Mouse (Mus musculus): ENCODE data around the gene Gm45234.

DNA sequence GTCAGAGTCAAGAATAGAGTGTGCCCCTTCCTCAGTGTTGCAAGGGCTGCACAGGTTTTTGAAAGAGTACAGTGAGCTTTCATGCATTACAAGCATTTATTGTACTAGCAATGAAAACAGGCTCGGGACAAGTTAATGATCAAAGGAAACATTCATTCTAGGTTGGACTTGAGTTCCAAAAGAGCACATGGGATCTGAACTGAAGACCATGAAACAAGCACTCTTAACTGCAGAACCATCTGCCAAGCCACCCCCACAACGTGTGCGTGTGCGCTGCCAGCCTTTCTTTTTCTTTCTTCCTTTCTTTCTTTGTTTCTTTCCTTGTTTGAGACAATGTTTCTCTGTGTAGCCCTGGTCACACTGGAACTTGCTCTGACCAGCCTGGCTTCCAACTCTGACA lies 40.0 kb upstream of the Gm45234 start:
- TF ChIP-seq CTCF (IDR thresholded peaks at IDR 0.05; ENCODE audit: low read depth) = no peak
- no peak for TF ChIP-seq EP300 (optimal IDR thresholded peaks at IDR 0.05)
